In the genomic region with DNA sequence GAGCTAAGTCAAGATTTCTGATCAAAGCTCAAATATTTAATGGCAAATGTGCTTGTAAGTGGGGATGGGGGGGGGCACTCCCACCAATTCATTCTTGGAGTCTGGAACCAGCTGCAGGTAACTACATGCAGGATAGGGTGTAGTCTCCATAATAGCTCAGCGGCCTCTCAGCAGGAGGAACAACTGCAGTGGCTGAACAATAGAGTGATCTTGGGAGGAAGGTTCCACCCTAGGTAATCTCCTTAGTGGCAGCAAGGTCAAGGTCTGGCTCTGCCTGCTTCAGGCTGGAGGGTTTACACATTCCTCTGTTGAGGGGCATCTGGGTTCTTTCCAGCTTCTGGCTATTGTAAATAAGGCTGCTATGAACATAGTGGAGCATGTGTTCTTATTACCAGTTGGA, we compare ENCODE assay signal across 8 mouse cellular contexts.
A peak's percentile ranks its signal among the peaks of the same experiment; 100 is the strongest.
DNase-seq lines count a peak whose midpoint lies in the region; ATAC-seq and TF ChIP-seq lines count a peak whose summit lies in the region.
"Not testable (repeated sequence)": the region's sequence is repeated elsewhere in the genome, so short reads cannot be mapped to it uniquely, and the experiment has no call there.

No protein-coding gene starts in this region.

- TF ChIP-seq EP300 in heart, postnatal 0 days (IDR thresholded peaks at IDR 0.05; ENCODE audit: low read depth); lung, postnatal 0 days (IDR thresholded peaks at IDR 0.05); stomach, postnatal 0 days (optimal IDR thresholded peaks at IDR 0.05): not testable (repeated sequence)

- peak overlapping the region; percentile 31; the same call in 1 of the 2 replicates for H3K27ac ChIP-seq in heart, postnatal 0 days (ENCODE audit: low read depth)
- H3K27ac ChIP-seq in lung, postnatal 0 days (ENCODE audit: low read length): not testable (repeated sequence)
- peak overlapping the region; percentile 67 for H3K27ac ChIP-seq in stomach, postnatal 0 days (replicated peaks)

- H3K9ac ChIP-seq in heart, postnatal 0 days (replicated peaks; ENCODE audit: low read depth, low read length); lung, postnatal 0 days (replicated peaks; ENCODE audit: low read depth); stomach, postnatal 0 days (ENCODE audit: low read length): not testable (repeated sequence)

- peak; percentile 96 for DNase-seq in ES-CJ7 (ENCODE audit: low read depth, low spot score)
- DNase-seq in R1 (ENCODE audit: low read depth, low spot score): peak; percentile 95
- DNase-seq in ZHBTc4 (ENCODE audit: low read depth, low spot score): peak; percentile 91
- DNase-seq in heart, adult 11 months: peak; percentile 94
- not testable (repeated sequence) for DNase-seq in heart, postnatal 0 days (ENCODE audit: low spot score); lung, postnatal 0 days (ENCODE audit: low spot score)
- peak; percentile 18 for DNase-seq in stomach, postnatal 0 days (ENCODE audit: low spot score)

- peaks cover 36% of the 10 kb centered on the region for H3K36me3 ChIP-seq in E14TG2a.4 (ENCODE audit: insufficient read depth, low read length)
- not testable (repeated sequence) for H3K36me3 ChIP-seq in heart, postnatal 0 days (replicated peaks; ENCODE audit: control insufficient read depth, insufficient read depth, low read length); lung, postnatal 0 days (ENCODE audit: insufficient read depth, low read length); stomach, postnatal 0 days (ENCODE audit: control insufficient read depth, insufficient read depth, low read length)

- ATAC-seq in heart, postnatal 0 days (ENCODE audit: insufficient read depth, low read depth): not testable (repeated sequence)
- ATAC-seq in lung, postnatal 0 days: peak; percentile 23; the same call in 1 of the 2 replicates
- peak; percentile 70 for ATAC-seq in stomach, postnatal 0 days (ENCODE audit: low FRiP score, low TSS enrichment)

- H3K4me3 ChIP-seq in E14TG2a.4 (replicated peaks; ENCODE audit: low read length): peak overlapping the region; percentile 39
- H3K4me3 ChIP-seq in heart, postnatal 0 days (ENCODE audit: low read depth, low read length); lung, postnatal 0 days (ENCODE audit: low read depth, low read length); stomach, postnatal 0 days (ENCODE audit: low read depth, low read length): not testable (repeated sequence)

- H3K4me2 ChIP-seq in heart, postnatal 0 days (ENCODE audit: low read depth, low read length); lung, postnatal 0 days (replicated peaks; ENCODE audit: low read depth, low read length); stomach, postnatal 0 days (replicated peaks; ENCODE audit: low read depth): not testable (repeated sequence)

- peaks cover 29% of the 10 kb centered on the region for H3K9me3 ChIP-seq in E14TG2a.4 (ENCODE audit: low read length)
- not testable (repeated sequence) for H3K9me3 ChIP-seq in heart, postnatal 0 days (replicated peaks; ENCODE audit: control insufficient read depth, low read length); lung, postnatal 0 days (ENCODE audit: low read length); stomach, postnatal 0 days (ENCODE audit: control insufficient read depth, low read length)

- H3K27me3 ChIP-seq in E14TG2a.4 (ENCODE audit: insufficient read depth, low read length); heart, postnatal 0 days (ENCODE audit: control insufficient read depth, insufficient read depth, low read length); lung, postnatal 0 days (replicated peaks; ENCODE audit: insufficient read depth, low read length); stomach, postnatal 0 days (ENCODE audit: control insufficient read depth, insufficient read depth, low read length): not testable (repeated sequence)

- 61% methylated on average over 1 of the region's 1 CpGs for WGBS in heart, postnatal 0 days
- 56% methylated on average over 1 of the region's 1 CpGs for WGBS in lung, postnatal 0 days
- 60% methylated on average over 1 of the region's 1 CpGs for WGBS in stomach, postnatal 0 days

- H3K4me1 ChIP-seq in E14TG2a.4 (replicated peaks; ENCODE audit: low read depth, low read length): peaks cover 45% of the 10 kb centered on the region
- H3K4me1 ChIP-seq in heart, postnatal 0 days (ENCODE audit: control insufficient read depth, insufficient read depth); lung, postnatal 0 days (ENCODE audit: insufficient read depth, low read depth, low read length); stomach, postnatal 0 days (replicated peaks; ENCODE audit: control insufficient read depth, insufficient read depth): not testable (repeated sequence)

- not testable (repeated sequence) for TF ChIP-seq CTCF in E14TG2a.4 (conservative IDR thresholded peaks at IDR 0.05; ENCODE audit: low read length); heart, postnatal 0 days (IDR thresholded peaks at IDR 0.05; ENCODE audit: low read depth); lung, postnatal 0 days (IDR thresholded peaks at IDR 0.05); stomach, postnatal 0 days (IDR thresholded peaks at IDR 0.05; ENCODE audit: low read depth)
